Mouse (Mus musculus): ENCODE data around the gene Arid1b. TPM values are rescaled to one million over a fixed set of nuclear protein-coding genes. Genes with fewer than 3 reads are reported as not detected.

Arid1b gene
- polyA plus RNA-seq, 1 experiment from 2014 or later: 12.5 TPM

DNA sequence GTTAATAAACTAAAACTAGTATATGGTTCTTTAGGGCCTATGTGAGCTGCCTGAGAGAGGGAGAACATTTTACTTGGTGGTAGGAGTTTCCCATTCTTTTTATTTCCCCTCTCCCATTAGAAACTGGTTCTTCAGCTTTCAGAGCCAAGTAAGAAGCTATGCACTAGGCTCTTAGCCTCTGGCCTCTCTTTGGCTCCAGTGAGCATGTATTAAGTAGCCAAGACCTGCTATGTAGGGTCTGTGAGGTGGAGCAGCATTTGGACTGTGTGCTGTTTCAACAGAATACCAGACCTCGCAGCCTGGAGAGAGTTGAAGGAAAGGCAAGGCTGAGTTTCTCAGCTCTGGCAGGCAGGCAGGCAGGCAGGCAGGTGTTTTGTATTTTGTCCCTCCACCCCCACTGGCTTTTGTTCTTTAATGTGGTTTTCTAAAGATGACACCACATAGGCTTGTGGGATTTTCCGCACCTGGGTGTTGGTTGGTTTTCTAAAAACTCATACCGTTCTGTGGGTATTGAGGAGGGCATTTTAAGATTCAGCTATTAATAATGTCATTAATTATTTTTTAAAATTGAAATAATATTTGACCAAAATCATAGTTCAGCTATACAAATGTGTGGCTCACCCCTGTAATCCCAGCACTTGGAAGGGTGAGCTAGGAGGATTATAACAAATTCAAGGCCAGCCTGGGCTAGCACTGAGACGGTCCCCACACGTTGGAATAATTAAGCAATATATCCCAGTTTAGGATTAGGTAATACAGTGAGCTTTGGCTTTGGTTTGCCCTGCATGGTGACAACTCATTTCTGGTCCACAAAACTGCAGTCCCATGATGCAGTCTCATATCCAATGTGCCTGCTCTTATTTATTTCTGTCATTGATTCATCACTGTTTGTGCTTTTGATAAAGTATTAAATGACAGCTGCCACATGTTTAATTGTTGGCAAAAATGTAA lies 132.0 kb downstream of the Arid1b start:
- Histone ChIP-seq H3K27me3 (ENCODE audit: low read depth, poor library complexity, severe bottlenecking) (no peaks in the 10 kb centered on the region), H3K4me1 (peaks cover 21% of the 10 kb centered on the region), H3K27ac (no peak overlapping the region), H3K4me3 (no peak overlapping the region), H3K36me3 (peaks cover 7% of the 10 kb centered on the region; the same call in 1 of the 2 replicates), H3K9me3 (replicated peaks) (0 out of 2 replicates have a peak, but pooled peaks cover 3% of the 10 kb centered on the region)
- WGBS: 87% methylated on average over 5 of the region's 5 CpGs
- no peak for DNase-seq (ENCODE audit: low spot score)

DNA sequence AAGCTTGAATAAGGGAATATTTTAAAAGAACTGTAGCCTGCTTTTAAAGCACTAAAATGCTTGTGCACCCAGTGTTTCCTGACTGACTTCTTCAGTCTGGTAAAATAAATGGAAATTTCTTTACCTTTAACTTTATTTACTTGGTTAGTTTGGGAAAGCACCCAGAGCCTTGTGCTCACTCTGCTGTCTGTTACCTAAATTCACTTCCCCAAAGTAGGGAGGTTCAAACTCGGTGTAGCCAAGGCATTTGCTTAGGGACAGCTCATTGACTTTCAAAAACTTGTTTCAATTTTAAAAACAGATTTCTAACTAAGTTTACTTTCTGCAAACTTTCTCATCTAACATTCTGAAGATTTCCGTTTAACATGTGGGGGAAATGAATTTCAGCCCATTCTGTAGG lies 135.5 kb downstream of the Arid1b start:
- no peak overlapping the region for H3K4me3 ChIP-seq
- H3K4me1 ChIP-seq: peaks cover 25% of the 10 kb centered on the region
- H3K27ac ChIP-seq: no peak overlapping the region
- DNase-seq (ENCODE audit: low spot score): no peak
- peaks cover 9% of the 10 kb centered on the region; the same call in 1 of the 2 replicates for H3K36me3 ChIP-seq
- no peaks in the 10 kb centered on the region for H3K9me3 ChIP-seq (replicated peaks)
- WGBS: 88% methylated on average over 2 of the region's 2 CpGs
- H3K27me3 ChIP-seq (ENCODE audit: low read depth, poor library complexity, severe bottlenecking): no peaks in the 10 kb centered on the region

DNA sequence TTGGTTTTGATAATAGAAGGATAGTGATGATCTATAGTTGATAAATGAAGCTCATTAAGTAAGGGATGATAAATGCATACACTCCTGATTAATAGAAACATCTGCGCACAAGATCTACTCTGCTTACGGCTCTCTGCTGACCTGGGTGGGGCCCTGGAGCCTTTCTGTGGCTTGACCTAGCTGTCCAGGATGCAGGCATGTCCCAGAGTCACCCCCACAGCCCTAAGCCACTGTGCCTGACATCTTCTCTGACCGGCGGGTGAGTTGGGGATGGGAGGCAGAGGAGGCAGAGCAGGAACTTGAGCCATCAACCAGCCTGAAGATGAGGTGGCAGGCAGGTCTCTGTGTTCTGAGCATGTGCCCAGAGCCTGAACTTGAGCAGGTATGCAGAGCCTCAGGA lies 136.0 kb downstream of the Arid1b start:
- Histone ChIP-seq H3K27ac (no peak overlapping the region), H3K4me1 (peaks cover 21% of the 10 kb centered on the region), H3K4me3 (no peak overlapping the region), H3K9me3 (replicated peaks) (no peaks in the 10 kb centered on the region), H3K36me3 (peaks cover 11% of the 10 kb centered on the region; the same call in 1 of the 2 replicates), H3K27me3 (ENCODE audit: low read depth, poor library complexity, severe bottlenecking) (no peaks in the 10 kb centered on the region)
- DNase-seq (ENCODE audit: low spot score): no peak
- 85% methylated on average over 4 of the region's 4 CpGs for WGBS

DNA sequence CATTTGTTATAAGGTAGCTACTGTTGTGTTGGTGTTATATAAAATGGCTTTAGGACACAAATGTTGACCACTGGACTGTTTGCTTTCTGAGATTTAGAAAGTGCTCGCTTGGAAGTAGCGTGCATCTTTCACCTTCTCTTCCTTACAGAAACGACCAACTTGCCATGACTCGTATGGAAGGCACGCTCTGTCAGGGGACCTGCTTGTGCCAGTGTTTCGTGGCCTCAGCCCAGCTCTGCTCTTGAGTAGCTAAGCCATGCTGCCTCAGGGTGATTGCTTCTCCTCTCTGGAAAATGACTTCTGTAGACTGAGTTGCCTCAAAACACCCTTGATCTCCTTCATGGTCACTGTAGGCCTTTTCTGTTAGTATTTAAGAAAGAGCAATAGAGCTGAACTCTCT lies 137.6 kb downstream of the Arid1b start:
- 91% methylated on average over 6 of the region's 6 CpGs for WGBS
- H3K4me3 ChIP-seq: no peak overlapping the region

DNA sequence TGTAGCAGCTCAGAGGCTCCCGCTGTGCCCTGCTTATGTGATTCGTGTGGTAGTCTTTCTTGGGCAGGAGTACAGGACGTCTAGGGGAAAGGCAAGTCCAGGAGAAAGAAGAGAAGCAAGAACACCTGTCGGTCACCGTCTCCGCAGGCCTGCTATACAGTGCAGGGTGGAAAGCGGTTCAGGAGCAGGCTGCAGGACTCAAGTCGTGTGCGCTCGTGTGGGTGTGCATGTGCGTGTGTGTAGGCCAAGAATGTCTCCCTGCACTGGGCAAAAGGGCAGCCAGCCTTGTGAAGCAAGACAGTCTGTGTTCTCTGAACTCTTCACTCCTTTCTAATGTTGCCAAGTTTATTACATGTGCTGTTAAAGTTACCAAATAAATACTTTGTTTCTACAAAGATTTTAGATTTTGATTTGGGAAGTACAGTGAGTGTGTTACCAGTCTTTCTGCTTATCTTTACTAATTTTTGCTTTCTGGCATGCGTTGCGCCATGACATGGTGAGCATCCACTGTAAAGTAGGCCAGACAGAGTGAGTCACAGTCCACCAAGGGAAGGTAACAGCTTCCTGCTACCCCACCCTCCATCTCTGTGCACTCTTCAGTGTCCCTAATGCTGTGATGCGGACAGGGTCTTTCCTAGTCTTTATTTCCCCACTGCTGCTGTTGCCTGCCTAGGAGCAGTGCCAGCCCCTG lies 138.3 kb downstream of the Arid1b start:
- Histone ChIP-seq H3K27ac (no peak overlapping the region), H3K4me3 (no peak overlapping the region), H3K4me1 (peaks cover 14% of the 10 kb centered on the region; the same call in 1 of the 2 replicates), H3K36me3 (peaks cover 11% of the 10 kb centered on the region; the same call in 1 of the 2 replicates), H3K27me3 (ENCODE audit: low read depth, poor library complexity, severe bottlenecking) (no peaks in the 10 kb centered on the region), H3K9me3 (replicated peaks) (no peaks in the 10 kb centered on the region)
- DNase-seq (ENCODE audit: low spot score): no peak
- WGBS: 92% methylated on average over 14 of the region's 14 CpGs

More for the DNA sequence above, 137.6 kb downstream of the Arid1b start:
- no peak overlapping the region for H3K27ac ChIP-seq
- H3K9me3 ChIP-seq (replicated peaks): no peaks in the 10 kb centered on the region
- no peaks in the 10 kb centered on the region for H3K27me3 ChIP-seq (ENCODE audit: low read depth, poor library complexity, severe bottlenecking)
- H3K4me1 ChIP-seq: peaks cover 14% of the 10 kb centered on the region
- DNase-seq (ENCODE audit: low spot score): no peak
- H3K36me3 ChIP-seq: peaks cover 11% of the 10 kb centered on the region; the same call in 1 of the 2 replicates

DNA sequence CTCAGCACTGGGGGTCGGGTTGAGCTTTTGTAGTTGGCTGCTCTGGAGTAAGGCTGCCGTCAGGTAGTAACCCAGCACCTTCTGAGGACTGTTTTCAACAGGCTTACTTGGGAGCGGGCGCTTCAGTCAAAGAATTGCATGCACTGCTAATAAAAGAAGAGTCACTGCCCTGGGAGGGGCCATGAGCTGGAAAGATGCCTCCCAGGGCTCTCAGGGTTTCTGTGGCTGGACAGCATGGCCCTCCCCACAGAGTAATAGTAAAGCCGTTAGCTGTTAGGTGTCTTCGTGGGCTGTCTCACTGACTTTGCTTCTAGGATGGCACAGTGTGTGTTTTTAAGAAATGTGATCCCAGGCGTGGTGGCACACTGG lies 138.8 kb downstream of the Arid1b start:
- H3K36me3 ChIP-seq: peaks cover 11% of the 10 kb centered on the region; the same call in 1 of the 2 replicates

DNA sequence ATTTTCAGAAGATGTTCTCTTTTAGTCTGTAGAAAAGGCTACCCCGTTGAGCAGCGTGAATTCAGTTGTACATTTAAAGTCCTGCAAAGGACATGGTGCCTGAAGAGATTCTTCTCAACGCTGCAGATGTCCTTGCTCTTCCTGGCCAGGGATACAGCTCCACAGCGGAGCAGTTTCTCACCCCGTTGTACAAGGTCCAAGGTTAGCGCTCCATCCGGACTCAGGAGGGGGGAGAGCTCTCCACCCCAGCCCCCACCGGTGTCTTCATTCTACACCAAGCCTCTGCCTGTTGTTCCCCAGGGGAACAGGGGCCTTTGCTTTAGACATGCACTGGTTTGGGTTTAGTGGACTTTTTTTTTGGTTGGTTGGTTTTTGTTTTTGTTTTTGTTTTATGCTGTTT lies 139.7 kb downstream of the Arid1b start:
- Histone ChIP-seq H3K9me3 (replicated peaks) (no peaks in the 10 kb centered on the region), H3K4me1 (peaks cover 22% of the 10 kb centered on the region), H3K4me3 (no peak overlapping the region), H3K36me3 (peaks cover 11% of the 10 kb centered on the region; the same call in 1 of the 2 replicates), H3K27ac (no peak overlapping the region), H3K27me3 (ENCODE audit: low read depth, poor library complexity, severe bottlenecking) (no peaks in the 10 kb centered on the region)
- 72% methylated on average over 8 of the region's 8 CpGs for WGBS
- no peak for DNase-seq (ENCODE audit: low spot score)

More for the DNA sequence above, 138.8 kb downstream of the Arid1b start:
- Histone ChIP-seq H3K4me1 (peaks cover 16% of the 10 kb centered on the region), H3K27me3 (ENCODE audit: low read depth, poor library complexity, severe bottlenecking) (no peaks in the 10 kb centered on the region), H3K27ac (no peak overlapping the region), H3K4me3 (no peak overlapping the region), H3K9me3 (replicated peaks) (no peaks in the 10 kb centered on the region)
- DNase-seq (ENCODE audit: low spot score): no peak
- WGBS: 84% methylated on average over 7 of the region's 7 CpGs

DNA sequence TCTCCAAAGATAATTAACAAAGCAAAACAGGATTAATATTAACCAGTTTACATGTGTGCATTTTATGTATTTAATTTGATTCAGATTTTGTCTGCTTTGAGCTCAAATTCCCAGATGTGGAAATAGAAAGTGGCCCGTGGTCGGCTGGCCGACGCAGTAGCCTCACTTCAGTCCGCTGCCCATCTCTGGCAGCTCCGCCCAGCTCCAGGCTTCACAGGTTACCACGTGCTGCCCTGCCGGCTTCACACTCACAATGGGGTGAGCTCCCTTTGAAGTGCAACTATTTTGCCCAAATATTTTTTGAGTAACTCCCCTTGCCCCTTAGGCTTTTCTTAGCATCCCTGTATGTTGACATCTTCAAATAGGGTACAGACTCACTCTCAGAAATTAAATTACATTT lies 140.1 kb downstream of the Arid1b start:
- 54% methylated on average over 8 of the region's 8 CpGs for WGBS
- H3K4me1 ChIP-seq: peaks cover 26% of the 10 kb centered on the region
- H3K27me3 ChIP-seq (ENCODE audit: low read depth, poor library complexity, severe bottlenecking): no peaks in the 10 kb centered on the region
- H3K27ac ChIP-seq: no peak overlapping the region
- H3K36me3 ChIP-seq: peaks cover 11% of the 10 kb centered on the region; the same call in 1 of the 2 replicates
- H3K4me3 ChIP-seq: no peak overlapping the region
- DNase-seq (ENCODE audit: low spot score): no peak
- H3K9me3 ChIP-seq (replicated peaks): no peaks in the 10 kb centered on the region

DNA sequence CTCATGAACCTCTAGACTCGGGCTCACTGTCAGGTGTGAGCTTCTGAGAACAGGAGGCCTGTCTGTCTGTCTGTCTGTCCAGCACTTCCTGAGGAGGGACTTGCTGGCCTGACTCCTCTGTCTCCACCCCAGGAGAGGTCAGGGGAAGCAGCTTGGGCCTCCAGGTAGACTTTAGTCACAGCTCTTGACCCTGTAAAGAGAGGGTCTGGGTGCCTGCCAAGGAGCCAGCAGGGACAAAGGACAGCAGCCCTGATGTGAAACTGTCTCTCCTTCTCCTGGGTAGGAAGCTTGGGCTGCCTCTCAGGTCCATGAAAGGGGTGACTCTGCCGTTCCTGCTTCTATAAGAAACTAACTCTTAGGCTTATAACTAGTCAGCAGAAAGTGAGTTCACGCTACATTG lies 143.8 kb downstream of the Arid1b start:
- Histone ChIP-seq H3K27ac (peak overlapping the region; percentile 54; the same call in 1 of the 2 replicates), H3K9me3 (replicated peaks) (no peaks in the 10 kb centered on the region), H3K27me3 (ENCODE audit: low read depth, poor library complexity, severe bottlenecking) (no peaks in the 10 kb centered on the region), H3K36me3 (0 out of 2 replicates have a peak, but pooled peaks cover 2% of the 10 kb centered on the region), H3K4me1 (peaks cover 38% of the 10 kb centered on the region), H3K4me3 (no peak overlapping the region)
- DNase-seq (ENCODE audit: low spot score): no peak
- 75% methylated on average over 3 of the region's 3 CpGs for WGBS

DNA sequence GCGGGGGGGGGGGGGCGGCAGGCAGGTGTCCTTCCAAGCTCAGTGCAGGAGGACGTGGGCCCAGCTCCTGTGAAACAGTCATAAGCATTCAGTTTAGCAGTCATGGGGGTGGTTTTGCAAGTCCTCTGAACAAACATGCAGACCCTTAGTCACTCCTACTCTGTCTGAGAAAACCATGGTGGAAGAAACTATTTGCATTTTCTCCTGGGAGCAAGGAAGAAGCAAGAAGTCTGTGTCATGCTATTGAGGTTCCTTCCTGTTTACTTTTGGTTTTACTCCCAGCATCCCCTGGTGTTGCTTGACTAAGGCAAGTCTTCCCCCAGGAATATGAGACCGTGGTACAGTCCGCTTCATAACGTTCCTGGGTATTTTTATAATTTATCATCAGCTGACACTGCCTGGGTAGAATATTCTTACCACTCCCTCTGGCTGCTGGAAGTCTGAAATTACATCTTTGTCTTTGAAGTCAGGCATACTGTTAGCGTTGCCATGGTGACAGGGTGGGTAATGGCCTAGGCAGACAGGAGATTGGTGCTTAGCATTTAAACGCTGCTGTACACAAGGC lies 144.6 kb downstream of the Arid1b start:
- Histone ChIP-seq H3K9me3 (replicated peaks) (no peaks in the 10 kb centered on the region), H3K27ac (peak overlapping the region; percentile 54; the same call in 1 of the 2 replicates), H3K4me1 (peaks cover 37% of the 10 kb centered on the region), H3K4me3 (peak overlapping the region; percentile 2; the same call in 1 of the 2 replicates), H3K27me3 (ENCODE audit: low read depth, poor library complexity, severe bottlenecking) (no peaks in the 10 kb centered on the region), H3K36me3 (0 out of 2 replicates have a peak, but pooled peaks cover 2% of the 10 kb centered on the region)
- peak; percentile 75 for DNase-seq (ENCODE audit: low spot score)
- 25% methylated on average over 8 of the region's 8 CpGs for WGBS

DNA sequence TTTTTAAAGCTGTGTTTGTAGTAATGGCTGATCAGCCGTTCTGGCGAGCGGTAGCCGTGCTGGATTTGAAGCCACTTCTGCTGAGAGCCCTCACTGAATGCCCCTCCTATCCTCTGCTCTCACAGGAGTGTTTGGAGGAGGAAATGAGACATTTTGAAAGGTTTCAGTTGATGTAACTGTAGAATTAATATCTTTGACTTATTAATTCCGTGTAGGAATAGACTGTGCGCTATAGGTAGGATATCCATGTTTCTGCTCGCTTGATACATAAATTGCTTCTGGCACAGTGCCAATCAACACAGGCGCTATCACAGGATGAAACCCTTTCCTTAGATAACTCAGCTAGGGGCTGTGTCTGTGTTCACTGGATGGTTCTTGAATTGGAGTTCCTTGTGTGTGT lies 145.4 kb downstream of the Arid1b start:
- Histone ChIP-seq H3K27me3 (ENCODE audit: low read depth, poor library complexity, severe bottlenecking) (no peaks in the 10 kb centered on the region), H3K27ac (no peak overlapping the region), H3K36me3 (0 out of 2 replicates have a peak, but pooled peaks cover 2% of the 10 kb centered on the region), H3K4me3 (0 out of 2 replicates have a peak overlapping the region, but pooled peaks have one; percentile 2), H3K9me3 (replicated peaks) (no peaks in the 10 kb centered on the region), H3K4me1 (peaks cover 33% of the 10 kb centered on the region)
- 62% methylated on average over 8 of the region's 8 CpGs for WGBS
- no peak for DNase-seq (ENCODE audit: low spot score)

DNA sequence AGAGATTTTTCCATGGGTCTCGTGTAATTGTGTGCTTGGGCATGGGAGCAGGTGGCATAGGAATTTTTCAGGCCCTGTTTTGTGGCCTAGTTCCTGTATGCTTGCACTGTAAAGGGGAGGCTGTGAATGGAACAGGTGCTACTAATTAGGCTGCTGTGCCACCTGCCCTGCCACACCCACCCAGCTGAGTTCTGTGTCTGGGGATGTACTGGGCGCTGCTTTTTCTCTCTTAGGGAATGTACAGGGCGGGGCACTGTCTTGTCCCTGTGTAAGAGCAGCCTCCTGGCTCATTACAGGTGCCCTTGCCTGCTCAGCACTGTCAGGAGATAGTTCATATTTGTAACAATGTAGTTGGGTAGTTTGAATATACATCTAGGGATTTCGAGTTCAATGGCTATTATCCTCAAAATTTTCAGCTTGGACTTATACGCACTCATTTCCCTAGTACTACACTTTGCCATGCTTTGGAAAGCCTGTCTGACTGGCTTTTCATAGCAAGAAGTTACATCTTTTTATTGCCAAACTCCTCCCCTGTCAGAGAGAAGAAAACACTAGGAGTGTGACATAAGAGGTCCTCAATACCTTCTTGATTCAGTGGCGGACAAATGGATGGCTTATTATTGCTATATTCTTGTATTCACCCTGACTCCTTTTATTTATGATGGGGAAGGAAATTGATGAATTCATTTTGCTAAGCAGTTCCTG lies 149.8 kb downstream of the Arid1b start:
- WGBS: 90% methylated on average over 6 of the region's 6 CpGs
- Histone ChIP-seq H3K4me1 (peaks cover 20% of the 10 kb centered on the region), H3K27ac (no peak overlapping the region), H3K9me3 (replicated peaks) (no peaks in the 10 kb centered on the region), H3K4me3 (no peak overlapping the region), H3K36me3 (no peaks in the 10 kb centered on the region), H3K27me3 (ENCODE audit: low read depth, poor library complexity, severe bottlenecking) (no peaks in the 10 kb centered on the region)
- DNase-seq (ENCODE audit: low spot score): no peak
